Mouse (Mus musculus): ENCODE measurements around the gene Fras1. TPM values are rescaled to one million over a fixed set of nuclear protein-coding genes. Genes with fewer than 3 reads are reported as not detected.

Gene Fras1
- total RNA-seq, 2 experiments from 2014 or later = 21.1 to 24.8 TPM

GRCm38 (mm10) chr5:96757615-96758014 lies 383.9 kb downstream of the Fras1 start:
- intact Hi-C loops (cut with DNase I) = no loop called here
- DNase-seq = no peak

GRCm38 (mm10) chr5:96762021-96762420 lies 388.3 kb downstream of the Fras1 start:
- no peak for DNase-seq
- intact Hi-C loops (cut with DNase I) = no loop called here

- intact Hi-C loops (cut with DNase I) = loop anchor here (2.0 kb wide), 1 partner anchor 502 kb away; no protein-coding TSS in a partner anchor
- DNase-seq = peak; percentile 66
Observed at GRCm38 (mm10) chr5:96768846-96769471, 395.2 kb downstream of the Fras1 start.

GRCm38 (mm10) chr5:96783506-96784288 lies 409.9 kb downstream of the Fras1 start:
- intact Hi-C loops (cut with DNase I) = no loop called here
- DNase-seq = no peak

- intact Hi-C loops (cut with DNase I) = no loop called here
- peak; percentile 45 for DNase-seq
Observed at GRCm38 (mm10) chr5:96785096-96785495, 411.3 kb downstream of the Fras1 start.

GRCm38 (mm10) chr5:96792422-96792821 lies 418.7 kb downstream of the Fras1 start:
- intact Hi-C loops (cut with DNase I) = no loop called here
- no peak for DNase-seq

GRCm38 (mm10) chr5:96792936-96793718 lies 419.4 kb downstream of the Fras1 start, which contains the start of gene Anxa3:
TSS of gene Anxa3 (plus strand) at chr5:96793339.
- intact Hi-C loops (cut with DNase I) = no loop called here
- peak; percentile 16 for DNase-seq

GRCm38 (mm10) chr5:96793953-96794635 lies 420.3 kb downstream of the Fras1 start:
- no peak for DNase-seq
- intact Hi-C loops (cut with DNase I) = no loop called here

- no peak for DNase-seq
- intact Hi-C loops (cut with DNase I) = no loop called here
Observed at GRCm38 (mm10) chr5:96795752-96796151, 422.0 kb downstream of the Fras1 start.

GRCm38 (mm10) chr5:96797465-96797864 lies 423.7 kb downstream of the Fras1 start:
- no peak for DNase-seq
- intact Hi-C loops (cut with DNase I) = no loop called here

GRCm38 (mm10) chr5:96799165-96799564 lies 425.4 kb downstream of the Fras1 start:
- no peak for DNase-seq
- intact Hi-C loops (cut with DNase I) = no loop called here

- no peak for DNase-seq
Observed at GRCm38 (mm10) chr5:96799969-96800368, 426.2 kb downstream of the Fras1 start.

GRCm38 (mm10) chr5:96802185-96802584 lies 428.4 kb downstream of the Fras1 start:
- no peak for DNase-seq
- intact Hi-C loops (cut with DNase I) = no loop called here

More at GRCm38 (mm10) chr5:96799969-96800368, 426.2 kb downstream of the Fras1 start:
- intact Hi-C loops (cut with DNase I) = no loop called here

- intact Hi-C loops (cut with DNase I) = no loop called here
- DNase-seq = no peak
Observed at GRCm38 (mm10) chr5:96803091-96803490, 429.3 kb downstream of the Fras1 start.

- intact Hi-C loops (cut with DNase I) = no loop called here
- no peak for DNase-seq
Observed at GRCm38 (mm10) chr5:96804304-96804703, 430.5 kb downstream of the Fras1 start.

- DNase-seq = no peak
- intact Hi-C loops (cut with DNase I) = no loop called here
Observed at GRCm38 (mm10) chr5:96804813-96805212, 431.1 kb downstream of the Fras1 start.

GRCm38 (mm10) chr5:96810620-96811019 lies 436.9 kb downstream of the Fras1 start:
- intact Hi-C loops (cut with DNase I) = no loop called here
- peak; percentile 8 for DNase-seq

GRCm38 (mm10) chr5:96824769-96825327 lies 451.1 kb downstream of the Fras1 start:
- no peak for DNase-seq
- intact Hi-C loops (cut with DNase I) = no loop called here

GRCm38 (mm10) chr5:96827176-96827575 lies 453.4 kb downstream of the Fras1 start:
- intact Hi-C loops (cut with DNase I) = no loop called here
- no peak for DNase-seq
